Mouse (Mus musculus): ENCODE data around the gene Eif3i.

DNA sequence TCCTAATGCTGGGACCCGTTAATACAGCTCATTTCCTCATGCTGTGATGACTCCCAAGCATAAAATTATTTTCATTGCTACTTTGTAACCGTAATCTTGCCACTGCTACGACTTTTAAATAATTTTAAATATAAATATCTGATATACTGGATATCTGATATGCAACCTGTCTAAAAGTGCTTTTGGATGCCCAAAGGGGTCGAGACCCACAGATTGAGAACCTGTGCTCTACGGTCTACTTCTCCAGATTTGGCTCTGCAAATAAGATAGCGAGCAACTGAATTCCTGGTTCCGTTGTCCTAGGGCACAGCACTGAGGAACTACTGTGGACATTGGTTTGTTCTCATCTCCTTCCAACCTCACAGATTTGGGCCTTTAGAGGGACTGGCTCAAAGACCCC, 22.8 kb downstream of the Eif3i start:
- TF ChIP-seq POLR2A (IDR thresholded peaks at IDR 0.05; ENCODE audit: extremely low read depth, insufficient read depth, low read length), result no peak
- TF ChIP-seq CTCF (IDR thresholded peaks at IDR 0.05; ENCODE audit: low read depth, low read length), result no peak
